Mouse (Mus musculus): ENCODE measurements at regions not wholly inside any gene's neighbourhood (a gene's known extent, or its start where the extent isn't known, plus 50 kb on each side); places are given as distances from the start of the nearest gene placed in this dataset.

DNA sequence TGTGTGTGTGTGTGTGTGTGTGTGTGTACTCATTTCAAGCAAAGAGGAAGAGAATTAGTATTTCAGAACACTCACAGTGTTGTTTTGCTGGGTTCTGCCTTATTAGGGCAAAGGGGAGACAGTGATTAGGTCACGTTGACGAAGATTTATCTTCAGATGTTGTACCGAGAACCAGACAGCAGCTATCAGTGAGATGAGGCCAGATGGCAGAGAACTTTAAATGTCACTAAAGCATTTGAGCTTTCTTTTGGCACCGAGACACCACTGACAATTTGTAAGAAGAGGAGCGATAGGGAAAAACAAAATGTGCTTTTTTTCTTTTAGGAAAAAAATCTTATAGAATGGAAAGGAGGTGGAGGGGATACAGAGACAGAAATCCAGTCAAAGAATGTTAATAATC, 610.9 kb upstream of the Adgrl2 start:
- TF ChIP-seq CTCF (IDR thresholded peaks at IDR 0.05; ENCODE audit: extremely low read depth, insufficient read length, insufficient replicate concordance, low read depth, low read length) (no peak), POLR2A (IDR thresholded peaks at IDR 0.05; ENCODE audit: low read depth, low read length) (no peak)
